Mouse (Mus musculus) forebrain, embryonic 11.5 days (tissue): Measurements from ENCODE around the gene Cpsf4. TPM values are rescaled to one million over a fixed set of nuclear protein-coding genes. Genes with fewer than 3 reads are reported as not detected.
"Not testable (repeated sequence)": the region's sequence is repeated elsewhere in the genome, so short reads cannot be mapped to it uniquely, and the experiment has no call there.

Experiments used
- ATAC-seq: fragments of 200-750 bp; cut with Nextera tagmentation; replicated peaks from 2 replicates; pipeline ENCODE4 v1.8.0; 2017; ENCODE audit warnings: moderate TSS enrichment; ENCODE audit not compliant: low FRiP score
- DNase-seq: peaks from one replicate; pipeline ENCODE4 v3.0.0-alpha.2; 2017; ENCODE audit warnings: low spot score
- H3K27ac ChIP-seq: fragments of 300-500 bp; sonication (generic); 2 replicates; pipeline ENCODE4 v1.5.1; 2014; ENCODE audit warnings: low read depth, low read length
- H3K27me3 ChIP-seq: fragments of 300-500 bp; sonication (generic); 2 replicates; pipeline ENCODE4 v1.6.1; 2014; ENCODE audit warnings: mild to moderate bottlenecking, low read length, mixed read lengths; ENCODE audit not compliant: control insufficient read depth, insufficient read depth
- H3K36me3 ChIP-seq: fragments of 300-500 bp; sonication (generic); 2 replicates; pipeline ENCODE4 v1.6.1; 2014; ENCODE audit warnings: mild to moderate bottlenecking, low read length, moderate library complexity, mixed read lengths; ENCODE audit not compliant: control insufficient read depth, insufficient read depth
- H3K4me1 ChIP-seq: fragments of 300-500 bp; sonication (generic); replicated peaks from 2 replicates; pipeline ENCODE4 v1.6.1; 2014; ENCODE audit warnings: low read length, mixed read lengths; ENCODE audit not compliant: control insufficient read depth, insufficient read depth
- H3K4me2 ChIP-seq: fragments of 300-500 bp; sonication (generic); 2 replicates; pipeline ENCODE4 v1.6.1; 2014; ENCODE audit warnings: low read depth, mild to moderate bottlenecking, low read length, moderate library complexity, mixed read lengths; ENCODE audit not compliant: severe bottlenecking
- H3K4me3 ChIP-seq: fragments of 300-500 bp; sonication (generic); 2 replicates; pipeline ENCODE4 v1.5.1; 2014; ENCODE audit warnings: low read depth, low read length
- H3K9ac ChIP-seq: fragments of 300-500 bp; sonication (generic); 2 replicates; pipeline ENCODE4 v1.6.1; 2014; ENCODE audit warnings: low read length
- H3K9me3 ChIP-seq: fragments of 300-500 bp; sonication (generic); 2 replicates; pipeline ENCODE4 v1.6.1; 2016; ENCODE audit warnings: low read length, mixed read lengths; ENCODE audit not compliant: control insufficient read depth
- WGBS: fragments of 180-500 bp; shearing (Covaris S2); extraction: QIAGEN DNeasy Blood & Tissue Kit; methylation state at CpG from one replicate; pipeline ENCODE4 v1.1.7; 2014; 5-methylcytosine and 5-hydroxymethylcytosine counted together
- polyA plus RNA-seq: library from polyadenylated mRNA; unstranded; fragments of >200 nt; fragmentation: Nextera tagmentation; extraction: Ambion mirVana; gene quantifications from 2 replicates; pipeline ENCODE4 v1.2.1, GENCODE M21; 2014

The Cpsf4 gene
- polyA plus RNA-seq, 1 experiment from 2014 or later: 59.0 TPM

DNA sequence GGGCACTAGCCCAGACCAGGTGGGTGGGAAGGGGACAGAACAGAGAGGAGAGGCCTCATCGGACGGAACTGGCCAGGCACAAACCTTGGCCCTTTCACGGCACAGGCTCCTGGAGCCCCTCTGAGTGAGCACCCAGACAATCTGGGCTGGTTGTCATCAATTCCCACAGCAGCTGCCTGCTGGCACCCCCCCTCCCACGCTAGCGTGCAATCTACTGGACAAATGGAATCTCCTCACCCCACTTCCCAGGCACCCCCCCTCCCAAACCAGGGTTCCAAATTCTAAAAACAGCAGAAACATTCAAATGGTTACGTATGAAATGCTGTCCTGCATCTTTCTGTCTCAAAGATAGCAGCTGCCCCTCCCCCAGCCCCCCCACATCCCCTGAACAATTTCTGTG is 37.2 kb upstream of the Cpsf4 start:
- DNase-seq, H3K9me3 ChIP-seq, H3K27ac ChIP-seq, ATAC-seq, H3K27me3 ChIP-seq, H3K4me3 ChIP-seq, H3K4me1 ChIP-seq, H3K9ac ChIP-seq, H3K4me2 ChIP-seq: not testable (repeated sequence)
- WGBS: 97% methylated on average over 6 of the region's 6 CpGs
- H3K36me3 ChIP-seq: peaks cover 24% of the 10 kb centered on the region

DNA sequence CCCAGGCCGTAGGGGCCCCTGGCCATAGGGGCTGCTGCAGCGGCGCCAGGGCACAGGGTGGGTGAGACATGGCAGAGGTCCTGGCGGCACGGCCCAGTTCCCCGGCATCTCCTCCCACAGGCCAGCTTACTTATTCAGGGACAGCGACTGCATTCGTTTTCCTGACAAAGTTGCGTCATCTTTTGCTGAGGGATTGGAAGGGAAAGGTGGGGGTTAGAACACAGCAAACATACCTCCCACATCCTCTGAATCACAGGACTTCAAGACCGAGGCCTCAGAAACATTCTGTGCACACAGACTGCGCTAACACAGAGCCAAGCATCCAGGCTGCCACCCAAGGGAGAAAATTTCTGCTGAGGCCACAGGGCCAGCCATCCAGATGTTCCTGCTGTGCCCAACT is 36.8 kb upstream of the Cpsf4 start:
- Histone ChIP-seq H3K4me2 (no peak overlapping the region), H3K36me3 (peaks cover 24% of the 10 kb centered on the region), H3K4me3 (no peak overlapping the region), H3K9me3 (no peaks in the 10 kb centered on the region), H3K27me3 (no peaks in the 10 kb centered on the region), H3K9ac (no peak overlapping the region), H3K4me1 (no peaks in the 10 kb centered on the region), H3K27ac (no peak overlapping the region)
- DNase-seq (no peak), ATAC-seq (no peak)
- 94% methylated on average over 11 of the region's 11 CpGs for WGBS

DNA sequence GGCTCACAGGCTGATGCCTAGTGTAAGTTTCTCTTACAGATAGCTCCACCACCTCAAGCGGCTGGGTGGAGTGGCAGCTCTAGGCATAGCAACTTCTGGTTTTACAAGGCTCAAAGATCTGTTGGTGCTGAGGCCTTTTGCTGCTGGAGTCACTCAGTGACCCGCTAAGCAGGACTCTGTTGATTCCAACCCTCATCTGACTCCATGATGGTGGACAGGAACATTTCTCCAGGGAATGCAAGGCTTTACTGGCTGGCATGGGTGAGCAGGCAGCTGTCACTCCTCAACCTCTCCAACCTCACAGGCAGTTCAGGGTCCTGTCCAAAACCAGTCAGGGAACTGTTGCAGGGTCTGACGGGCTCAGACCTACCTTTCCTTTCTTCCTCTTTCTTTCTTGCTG is 36.0 kb upstream of the Cpsf4 start:
- no peak overlapping the region for H3K27ac ChIP-seq
- H3K9ac ChIP-seq: no peak overlapping the region
- H3K4me2 ChIP-seq: no peak overlapping the region
- peaks cover 24% of the 10 kb centered on the region for H3K36me3 ChIP-seq
- no peaks in the 10 kb centered on the region for H3K9me3 ChIP-seq
- 85% methylated on average over 3 of the region's 3 CpGs for WGBS
- DNase-seq (no peak), ATAC-seq (no peak)
- H3K27me3 ChIP-seq: no peaks in the 10 kb centered on the region
- no peak overlapping the region for H3K4me3 ChIP-seq
- no peaks in the 10 kb centered on the region for H3K4me1 ChIP-seq

DNA sequence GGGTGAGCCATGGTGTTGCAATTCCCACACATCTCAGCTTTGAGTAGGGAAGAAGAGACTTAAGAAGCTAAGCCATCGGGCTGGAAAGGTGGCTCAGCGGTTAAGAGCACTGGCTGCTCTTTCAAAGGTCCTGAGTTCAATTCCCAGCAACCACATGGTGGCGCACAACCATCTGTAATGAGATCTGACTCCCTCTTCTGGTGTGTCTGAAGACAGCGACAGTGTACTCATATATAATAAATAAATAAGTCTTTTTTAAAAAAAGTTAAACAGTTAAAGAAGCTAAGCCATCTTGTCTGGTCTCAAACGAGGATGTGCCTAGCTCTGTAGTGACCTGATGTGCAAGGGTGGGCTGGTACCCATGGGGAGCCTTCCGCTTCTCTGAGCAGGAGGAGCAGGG is 33.7 kb upstream of the Cpsf4 start:
- H3K4me3 ChIP-seq, H3K4me1 ChIP-seq, DNase-seq, H3K27me3 ChIP-seq, H3K9me3 ChIP-seq, H3K4me2 ChIP-seq, H3K9ac ChIP-seq, ATAC-seq, H3K27ac ChIP-seq: not testable (repeated sequence)
- WGBS: 88% methylated on average over 6 of the region's 6 CpGs
- H3K36me3 ChIP-seq: peaks cover 24% of the 10 kb centered on the region

DNA sequence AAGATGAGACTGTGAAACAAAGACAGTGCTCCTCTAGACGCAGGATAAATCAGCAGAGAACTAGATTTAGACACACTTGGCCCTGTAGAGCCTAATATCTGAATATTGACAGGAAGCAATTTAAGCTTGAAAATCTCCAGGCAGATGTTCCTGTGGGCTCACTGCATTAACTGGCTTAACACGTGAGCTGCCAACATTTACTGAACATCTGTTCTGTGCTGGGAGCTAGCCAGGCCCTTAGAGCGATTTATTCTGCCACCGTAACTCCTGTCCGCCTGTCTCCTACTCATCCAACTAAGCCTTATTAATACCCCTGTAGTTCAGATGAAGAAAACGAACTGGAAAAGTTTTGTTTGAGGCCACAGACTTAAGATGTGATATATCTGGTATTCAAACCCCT is 28.2 kb upstream of the Cpsf4 start:
- ATAC-seq (no peak), DNase-seq (no peak)
- Histone ChIP-seq H3K27ac (no peak overlapping the region), H3K27me3 (no peaks in the 10 kb centered on the region), H3K9me3 (no peaks in the 10 kb centered on the region), H3K4me1 (peaks cover 11% of the 10 kb centered on the region), H3K9ac (peak overlapping the region; percentile 91), H3K36me3 (peaks cover 8% of the 10 kb centered on the region; the same call in 1 of the 2 replicates), H3K4me3 (peak overlapping the region; percentile 93), H3K4me2 (peak overlapping the region; percentile 82)
- WGBS: 27% methylated on average over 6 of the region's 6 CpGs

DNA sequence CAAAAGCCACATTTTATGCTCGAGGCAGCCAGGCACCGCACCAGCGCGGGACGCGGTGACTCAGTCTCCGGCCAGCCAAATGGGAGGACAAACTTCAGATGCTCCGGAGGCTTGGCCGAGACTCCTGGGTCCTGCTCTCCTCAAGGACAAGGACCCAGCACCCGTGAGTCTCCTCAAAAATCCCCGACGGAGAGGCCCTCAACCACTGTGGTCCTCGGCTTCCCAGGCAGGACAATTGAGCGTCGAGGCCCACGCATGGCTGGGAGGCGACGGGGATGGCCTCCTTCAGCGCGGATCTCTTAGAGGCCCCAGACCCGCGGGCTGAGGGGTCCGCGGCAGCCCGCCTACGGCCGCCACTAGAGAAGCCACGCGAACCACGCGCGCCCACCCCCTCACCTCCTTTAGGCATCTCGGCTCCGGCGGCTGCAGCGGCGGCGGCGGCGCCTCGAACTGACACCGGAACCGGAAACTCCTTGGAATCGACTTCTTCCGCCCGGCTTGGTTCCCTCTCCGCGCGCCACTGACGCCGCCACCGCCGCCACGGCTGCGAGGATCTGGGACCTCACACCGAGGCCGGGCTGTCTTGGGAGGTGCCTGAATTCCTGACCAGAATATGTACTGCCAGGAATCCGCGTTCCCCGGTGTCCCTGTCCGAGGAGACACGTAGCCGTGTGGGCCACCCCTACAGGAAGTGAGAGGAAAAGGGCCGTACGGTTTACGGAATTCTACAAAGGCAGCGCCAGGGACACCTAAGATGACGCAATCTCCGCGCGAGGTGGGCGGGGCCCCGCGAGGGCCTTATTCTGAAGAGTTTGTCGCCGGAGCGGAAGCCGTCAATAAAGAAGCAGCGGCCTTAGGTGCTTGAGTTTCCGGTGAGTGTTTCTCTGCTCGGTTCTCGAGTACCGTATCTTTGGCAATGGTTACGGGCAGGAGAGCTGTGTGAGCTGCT is 27.2 kb upstream of the Cpsf4 start, which contains the start of the genes Pdap1 and Bud31:
Gene Pdap1, minus strand, starts transcription at position 668 of the 949 bp plus-strand sequence.
Gene Bud31, plus strand, starts transcription at position 792 of the 949 bp plus-strand sequence.
- Histone ChIP-seq H3K9me3 (no peaks in the 10 kb centered on the region), H3K9ac (peak within 1 kb of the TSS; percentile 91), H3K27ac (peak within 1 kb of the TSS; percentile 78), H3K27me3 (no peaks in the 10 kb centered on the region), H3K4me1 (peaks cover 11% of the 10 kb centered on the region), H3K4me3 (peak within 1 kb of the TSS; percentile 93), H3K4me2 (peak within 1 kb of the TSS; percentile 82), H3K36me3 (peaks cover 4% of the 10 kb centered on the region; the same call in 1 of the 2 replicates)
- WGBS: under 1% methylated on average over 84 of the region's 84 CpGs
- peak; percentile 95 for ATAC-seq
- peak; percentile 96 for DNase-seq

DNA sequence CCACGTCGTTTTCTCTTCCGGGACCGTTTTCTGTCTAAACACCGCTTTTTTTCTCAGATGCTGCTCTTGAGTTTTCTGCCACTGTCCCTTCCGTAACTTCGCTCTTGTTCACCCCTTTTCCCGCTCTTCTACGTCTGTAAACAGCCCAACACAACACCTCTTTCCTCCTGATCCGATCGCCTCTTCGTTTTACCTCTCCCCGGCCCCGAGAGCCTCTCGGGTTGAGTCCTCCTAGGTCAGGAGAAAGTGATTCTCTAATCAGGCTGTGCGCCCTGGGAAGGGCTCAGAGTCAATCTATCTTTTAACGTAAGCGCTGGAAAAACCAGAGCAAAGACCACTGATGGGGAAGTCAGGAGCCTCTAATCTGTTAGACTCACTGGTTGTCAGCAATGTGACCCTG is 26.4 kb upstream of the Cpsf4 start:
- Histone ChIP-seq H3K36me3 (peaks cover 9% of the 10 kb centered on the region; the same call in 1 of the 2 replicates), H3K27ac (peak overlapping the region; percentile 78; the same call in 1 of the 2 replicates), H3K27me3 (no peaks in the 10 kb centered on the region), H3K9me3 (no peaks in the 10 kb centered on the region), H3K4me1 (peaks cover 11% of the 10 kb centered on the region), H3K4me2 (peak overlapping the region; percentile 54), H3K9ac (peak overlapping the region; percentile 91), H3K4me3 (peak overlapping the region; percentile 93)
- DNase-seq (no peak), ATAC-seq (0 out of 2 replicates have a peak, but pooled peaks have one; percentile 14)
- 1% methylated on average over 18 of the region's 18 CpGs for WGBS

DNA sequence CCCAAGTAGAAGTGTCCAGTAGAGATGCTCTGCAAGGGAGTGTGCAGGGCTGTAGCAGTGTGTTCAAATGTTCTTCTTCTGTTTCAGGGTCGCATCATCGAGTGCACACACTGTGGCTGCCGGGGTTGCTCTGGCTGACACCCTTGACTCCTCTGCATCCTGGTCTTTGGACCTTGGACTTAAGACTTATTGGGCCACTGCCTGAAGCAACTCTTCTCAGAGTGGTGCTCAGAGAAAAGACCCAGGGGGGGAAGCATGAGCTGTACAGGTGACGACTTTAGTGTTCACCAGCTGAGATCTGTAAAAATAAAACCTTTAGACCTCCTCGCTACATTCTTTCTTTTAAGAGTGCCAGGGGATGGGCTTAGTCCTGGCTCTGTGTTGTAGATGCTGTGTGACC is 19.3 kb upstream of the Cpsf4 start:
- H3K4me2 ChIP-seq: no peak overlapping the region
- no peaks in the 10 kb centered on the region for H3K9me3 ChIP-seq
- H3K27ac ChIP-seq: no peak overlapping the region
- DNase-seq: no peak
- H3K36me3 ChIP-seq: peaks cover 27% of the 10 kb centered on the region
- no peak overlapping the region for H3K9ac ChIP-seq
- no peak overlapping the region for H3K4me3 ChIP-seq
- no peak for ATAC-seq
- WGBS: 90% methylated on average over 5 of the region's 5 CpGs
- no peaks in the 10 kb centered on the region for H3K27me3 ChIP-seq
- no peaks in the 10 kb centered on the region for H3K4me1 ChIP-seq
